Mouse (Mus musculus): ENCODE results near the gene Micu2. TPM values are rescaled to one million over a fixed set of nuclear protein-coding genes. Genes with fewer than 3 reads are reported as not detected.

Micu2 gene
- polyA plus RNA-seq, 1 experiment from 2014 or later: 82.8 TPM

DNA sequence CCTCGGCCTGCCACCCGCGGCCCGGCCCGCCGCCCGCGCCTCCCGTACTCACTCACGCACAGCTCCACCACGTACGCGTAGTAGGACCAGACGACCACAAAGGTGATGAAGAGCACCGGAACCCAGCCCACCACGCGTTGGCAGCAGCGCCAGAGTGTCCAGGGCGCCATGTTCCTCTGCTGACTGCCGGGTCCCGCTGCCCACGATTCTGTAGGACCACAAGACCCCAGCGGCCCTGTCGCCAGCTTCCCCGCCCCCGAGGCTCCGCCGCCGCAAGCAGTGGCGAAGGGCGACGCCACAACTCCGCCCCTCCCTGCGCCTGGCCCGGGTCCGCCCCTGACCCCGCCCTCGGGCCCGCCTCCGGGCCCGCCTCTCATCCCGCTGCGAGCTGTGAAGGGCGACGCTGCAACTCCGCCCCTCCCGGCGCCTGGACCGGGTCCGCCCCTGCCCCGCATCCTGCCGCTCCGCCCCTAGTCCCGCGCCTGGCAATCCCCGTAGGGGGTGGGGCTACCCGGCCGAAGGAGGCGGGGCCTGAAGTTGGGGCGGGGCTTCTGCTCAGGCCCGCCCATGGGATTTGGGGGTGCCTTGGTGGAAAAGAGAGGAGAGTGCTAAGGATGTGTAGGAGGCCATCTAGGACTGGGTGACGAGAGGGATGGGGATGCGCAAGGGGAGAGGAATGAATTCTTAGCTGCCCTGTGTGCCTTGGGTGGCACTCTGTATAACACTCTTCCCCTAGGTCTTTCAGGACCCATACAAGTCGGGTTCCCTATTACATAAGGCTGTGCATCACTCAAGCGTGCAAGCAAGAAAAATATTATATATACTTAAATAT lies 108.8 kb downstream of the Micu2 start, which contains the start of gene Zdhhc20:
Zdhhc20 (minus strand) TSS at position 266 of the 832 bp plus-strand sequence.
- H3K9ac ChIP-seq: peak within 1 kb of the TSS; percentile 98
- peak within 1 kb of the TSS; percentile 96 for H3K4me3 ChIP-seq
- peaks cover 22% of the 10 kb centered on the region for H3K4me1 ChIP-seq
- peak within 1 kb of the TSS; percentile 88 for H3K27ac ChIP-seq (replicated peaks)
- H3K36me3 ChIP-seq: no peaks in the 10 kb centered on the region
- no peaks in the 10 kb centered on the region for H3K9me3 ChIP-seq
- WGBS: 4% methylated on average over 58 of the region's 65 CpGs
- ATAC-seq (ENCODE audit: extremely low read depth, insufficient number of reproducible peaks, low FRiP score, low TSS enrichment): peak; percentile 99
- no peaks in the 10 kb centered on the region for H3K27me3 ChIP-seq (replicated peaks)
- peak within 1 kb of the TSS; percentile 84 for H3K4me2 ChIP-seq

DNA sequence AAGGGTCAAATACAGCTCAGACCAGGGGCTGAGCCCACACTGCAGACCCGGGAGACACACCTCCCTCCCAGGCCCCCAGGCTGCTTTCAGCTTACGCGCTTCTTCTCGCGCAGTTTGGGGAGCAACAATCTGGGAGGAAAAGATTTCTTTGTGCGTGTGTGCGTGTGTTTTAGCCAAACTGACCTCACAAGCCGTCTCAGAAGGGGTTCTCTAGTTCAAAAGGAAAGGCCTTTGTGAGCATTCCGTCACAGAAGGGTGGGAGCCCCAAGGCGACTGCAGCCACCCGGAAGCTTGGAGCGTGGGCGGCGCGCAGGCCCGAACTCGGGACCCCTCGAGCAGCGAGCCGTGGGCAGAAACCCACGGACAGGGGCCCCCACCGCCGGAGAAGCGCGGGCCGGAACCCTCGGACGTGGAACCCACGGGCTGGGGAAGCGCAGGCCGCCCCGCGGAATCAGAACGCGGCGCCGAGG lies 109.5 kb downstream of the Micu2 start:
- Histone ChIP-seq H3K4me1 (peaks cover 22% of the 10 kb centered on the region), H3K4me3 (peak overlapping the region; percentile 96), H3K27ac (replicated peaks) (peak overlapping the region; percentile 88), H3K27me3 (replicated peaks) (no peaks in the 10 kb centered on the region), H3K36me3 (0 out of 2 replicates have a peak, but pooled peaks cover 3% of the 10 kb centered on the region), H3K4me2 (peak overlapping the region; percentile 84), H3K9me3 (no peaks in the 10 kb centered on the region), H3K9ac (peak overlapping the region; percentile 98)
- no peak; the same call in 1 of the 2 replicates for ATAC-seq (ENCODE audit: extremely low read depth, insufficient number of reproducible peaks, low FRiP score, low TSS enrichment)
- WGBS: under 1% methylated on average over 37 of the region's 37 CpGs

DNA sequence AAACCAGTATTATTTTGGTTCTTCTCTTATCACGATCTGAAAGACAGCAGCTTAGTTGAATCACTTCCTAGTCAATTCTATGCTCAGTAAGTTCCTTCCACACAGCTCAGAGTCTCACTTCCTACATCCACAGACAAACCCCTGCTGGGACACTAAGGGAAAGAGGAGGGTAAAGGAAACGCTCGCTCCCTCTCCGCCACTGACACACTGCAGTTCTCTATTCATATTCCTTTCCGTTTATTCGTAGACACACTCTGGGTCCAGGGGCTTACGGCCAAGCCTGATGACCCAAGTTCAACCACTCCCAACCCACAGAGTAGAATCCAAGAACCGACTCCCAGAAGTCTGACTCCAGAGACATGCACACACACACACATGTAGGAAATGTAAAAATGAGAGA lies 111.9 kb downstream of the Micu2 start:
- 69% methylated on average over 8 of the region's 8 CpGs for WGBS
- no peak overlapping the region for H3K4me3 ChIP-seq
- 0 out of 2 replicates have a peak overlapping the region, but pooled peaks have one; percentile 11 for H3K4me2 ChIP-seq
- H3K27me3 ChIP-seq (replicated peaks): no peaks in the 10 kb centered on the region
- no peak for ATAC-seq (ENCODE audit: extremely low read depth, insufficient number of reproducible peaks, low FRiP score, low TSS enrichment)
- H3K9ac ChIP-seq: 0 out of 2 replicates have a peak overlapping the region, but pooled peaks have one; percentile 10
- no peaks in the 10 kb centered on the region for H3K9me3 ChIP-seq
- 0 out of 2 replicates have a peak, but pooled peaks cover 3% of the 10 kb centered on the region for H3K36me3 ChIP-seq
- peak overlapping the region; percentile 29 for H3K27ac ChIP-seq (replicated peaks)
- peaks cover 43% of the 10 kb centered on the region for H3K4me1 ChIP-seq

DNA sequence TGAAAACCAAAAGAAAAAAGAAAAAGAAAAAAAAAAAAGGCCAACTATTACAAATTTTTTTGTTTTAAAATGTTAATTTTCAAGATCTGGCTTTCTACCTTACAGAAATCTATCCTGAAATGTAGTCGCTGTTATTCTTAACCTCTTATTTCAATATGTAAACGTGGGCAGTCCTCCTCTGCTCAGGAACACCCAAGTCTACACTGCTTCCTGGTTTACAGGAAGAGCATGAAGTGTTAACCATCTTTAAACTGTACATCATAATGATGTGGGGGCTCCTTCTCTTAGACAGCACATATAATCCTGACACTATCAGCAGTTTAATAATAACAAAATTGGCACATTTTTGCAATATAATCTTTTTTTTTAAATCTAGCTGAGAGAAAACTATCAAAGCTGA lies 113.0 kb downstream of the Micu2 start:
- H3K4me3 ChIP-seq: no peak overlapping the region
- 74% methylated on average over 2 of the region's 2 CpGs for WGBS
- H3K9me3 ChIP-seq: no peaks in the 10 kb centered on the region
- H3K27me3 ChIP-seq (replicated peaks): no peaks in the 10 kb centered on the region
- no peak overlapping the region for H3K9ac ChIP-seq
- no peak for ATAC-seq (ENCODE audit: extremely low read depth, insufficient number of reproducible peaks, low FRiP score, low TSS enrichment)
- no peak overlapping the region for H3K4me2 ChIP-seq
- peaks cover 54% of the 10 kb centered on the region for H3K4me1 ChIP-seq
- H3K27ac ChIP-seq (replicated peaks): no peak overlapping the region
- 0 out of 2 replicates have a peak, but pooled peaks cover 3% of the 10 kb centered on the region for H3K36me3 ChIP-seq

DNA sequence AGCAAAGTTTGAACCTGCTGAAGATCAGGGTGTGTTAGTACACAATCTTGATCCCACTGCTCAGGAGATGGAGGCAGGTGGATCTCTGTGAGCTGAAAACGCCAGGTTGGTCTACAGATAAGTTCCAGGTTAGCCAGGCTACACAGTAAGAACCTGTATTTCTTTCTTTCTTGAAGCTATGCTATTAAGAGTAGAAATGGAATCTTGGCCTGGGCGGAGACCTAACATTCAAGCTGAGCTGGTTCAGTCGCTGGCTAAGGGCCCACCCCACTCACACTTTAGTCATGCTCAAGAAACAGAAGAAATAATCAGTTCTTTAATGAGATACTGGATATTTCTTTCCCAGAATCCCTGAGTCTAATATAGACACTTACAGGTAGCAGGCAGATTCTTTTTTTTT lies 115.7 kb downstream of the Micu2 start:
- Histone ChIP-seq H3K4me3 (no peak overlapping the region), H3K9ac (no peak overlapping the region), H3K4me2 (no peak overlapping the region), H3K36me3 (0 out of 2 replicates have a peak, but pooled peaks cover 3% of the 10 kb centered on the region), H3K27me3 (replicated peaks) (no peaks in the 10 kb centered on the region), H3K4me1 (peaks cover 59% of the 10 kb centered on the region), H3K27ac (replicated peaks) (no peak overlapping the region), H3K9me3 (no peaks in the 10 kb centered on the region)
- 88% methylated on average over 3 of the region's 3 CpGs for WGBS
- no peak for ATAC-seq (ENCODE audit: extremely low read depth, insufficient number of reproducible peaks, low FRiP score, low TSS enrichment)

DNA sequence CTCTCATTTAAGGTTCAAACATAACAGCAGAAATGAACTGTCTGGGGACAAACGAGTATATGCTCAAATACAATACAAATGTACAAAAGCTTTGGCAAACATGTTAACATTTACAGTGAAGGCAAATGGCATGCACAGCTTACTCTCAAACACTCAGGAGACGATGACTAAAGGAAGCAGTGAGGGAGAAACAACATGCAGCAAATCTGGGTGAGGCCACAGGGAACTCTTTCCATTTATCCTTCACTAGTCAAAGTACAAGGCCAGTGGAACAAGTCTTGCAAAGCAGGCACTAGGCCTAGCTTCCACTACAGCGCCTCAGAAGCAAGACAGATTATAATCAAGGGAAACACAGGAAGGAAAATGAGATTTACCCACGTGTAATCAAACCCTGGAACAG lies 116.3 kb downstream of the Micu2 start:
- 51% methylated on average over 4 of the region's 4 CpGs for WGBS
- no peaks in the 10 kb centered on the region for H3K27me3 ChIP-seq (replicated peaks)
- ATAC-seq (ENCODE audit: extremely low read depth, insufficient number of reproducible peaks, low FRiP score, low TSS enrichment): no peak
- peak overlapping the region; percentile 87 for H3K27ac ChIP-seq (replicated peaks)
- no peaks in the 10 kb centered on the region for H3K9me3 ChIP-seq
- no peak overlapping the region for H3K9ac ChIP-seq
- H3K4me2 ChIP-seq: no peak overlapping the region
- peaks cover 54% of the 10 kb centered on the region for H3K4me1 ChIP-seq
- H3K4me3 ChIP-seq: no peak overlapping the region
- 0 out of 2 replicates have a peak, but pooled peaks cover 3% of the 10 kb centered on the region for H3K36me3 ChIP-seq

DNA sequence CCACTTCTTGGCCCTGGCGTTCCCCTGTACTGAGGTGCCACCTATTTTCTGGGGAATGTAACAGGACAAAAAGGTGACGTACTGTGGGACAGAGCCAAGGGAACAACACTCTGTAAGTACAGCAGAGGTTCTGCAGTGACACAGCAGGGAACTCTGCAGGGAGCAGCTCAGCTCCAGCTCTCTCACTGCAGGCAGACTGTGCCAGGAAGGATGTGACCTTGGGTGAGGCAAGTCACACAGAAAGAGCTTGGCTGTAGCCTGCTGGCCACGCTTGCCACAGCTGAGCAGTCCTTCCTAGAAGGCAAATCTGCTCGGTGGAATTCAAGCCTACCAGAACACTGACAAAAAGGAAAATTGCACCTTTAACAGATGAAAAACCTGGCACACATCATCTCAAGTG lies 117.3 kb downstream of the Micu2 start:
- 17% methylated on average over 4 of the region's 4 CpGs for WGBS
- H3K36me3 ChIP-seq: 0 out of 2 replicates have a peak, but pooled peaks cover 3% of the 10 kb centered on the region
- ATAC-seq (ENCODE audit: extremely low read depth, insufficient number of reproducible peaks, low FRiP score, low TSS enrichment): peak; percentile 71; the same call in 1 of the 2 replicates
- peak overlapping the region; percentile 87 for H3K27ac ChIP-seq (replicated peaks)
- no peaks in the 10 kb centered on the region for H3K27me3 ChIP-seq (replicated peaks)
- H3K9ac ChIP-seq: peak overlapping the region; percentile 54
- H3K4me2 ChIP-seq: peak overlapping the region; percentile 30
- no peaks in the 10 kb centered on the region for H3K9me3 ChIP-seq
- no peak overlapping the region for H3K4me3 ChIP-seq
- peaks cover 46% of the 10 kb centered on the region for H3K4me1 ChIP-seq

DNA sequence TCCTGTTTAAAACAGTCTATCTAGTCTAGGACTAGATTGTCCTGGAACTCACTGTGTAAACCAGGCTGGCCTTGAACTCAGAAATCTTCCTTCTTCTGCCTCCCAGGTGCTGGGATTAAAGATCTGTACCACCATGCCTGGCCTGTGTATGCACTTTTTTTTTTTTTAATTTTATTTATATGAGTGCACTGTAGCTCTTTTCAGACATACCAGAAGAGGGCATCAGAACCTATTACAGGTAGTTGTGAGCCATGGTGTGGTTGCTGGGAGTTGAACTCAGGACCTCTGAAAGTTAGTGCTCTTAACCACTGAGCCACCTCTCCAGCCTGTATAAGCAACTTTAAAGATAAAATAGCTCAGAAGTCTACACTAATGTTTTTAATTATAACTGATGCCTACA lies 118.0 kb downstream of the Micu2 start:
- no peak overlapping the region for H3K4me3 ChIP-seq
- peak overlapping the region; percentile 87 for H3K27ac ChIP-seq (replicated peaks)
- H3K4me2 ChIP-seq: no peak overlapping the region
- no peaks in the 10 kb centered on the region for H3K9me3 ChIP-seq
- H3K9ac ChIP-seq: peak overlapping the region; percentile 54; the same call in 1 of the 2 replicates
- peaks cover 43% of the 10 kb centered on the region for H3K4me1 ChIP-seq
- H3K36me3 ChIP-seq: 0 out of 2 replicates have a peak, but pooled peaks cover 3% of the 10 kb centered on the region
- H3K27me3 ChIP-seq (replicated peaks): no peaks in the 10 kb centered on the region
- ATAC-seq (ENCODE audit: extremely low read depth, insufficient number of reproducible peaks, low FRiP score, low TSS enrichment): no peak

DNA sequence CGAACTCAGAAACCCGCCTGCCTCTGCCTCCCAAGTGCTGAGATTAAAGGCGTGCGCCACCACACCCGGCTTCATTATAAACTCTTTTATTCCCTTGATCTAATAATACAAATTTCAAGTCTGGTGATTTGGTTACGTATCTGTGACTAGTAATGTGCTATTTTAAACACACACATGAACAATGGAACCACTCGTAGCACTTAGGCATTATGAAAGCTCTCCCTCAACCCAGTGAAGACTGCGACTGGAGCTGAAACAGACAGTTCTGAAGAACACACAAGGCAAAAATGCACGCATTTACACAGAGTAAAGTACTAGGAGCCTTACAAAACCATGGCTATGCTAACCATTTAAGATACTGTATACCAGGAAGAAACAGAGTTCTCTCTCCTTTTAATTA lies 121.1 kb downstream of the Micu2 start:
- no peak overlapping the region for H3K4me2 ChIP-seq
- no peaks in the 10 kb centered on the region for H3K27me3 ChIP-seq (replicated peaks)
- H3K4me3 ChIP-seq: no peak overlapping the region
- no peak for ATAC-seq (ENCODE audit: extremely low read depth, insufficient number of reproducible peaks, low FRiP score, low TSS enrichment)
- H3K27ac ChIP-seq (replicated peaks): no peak overlapping the region
- 67% methylated on average over 9 of the region's 9 CpGs for WGBS
- no peak overlapping the region for H3K9ac ChIP-seq
- peaks cover 12% of the 10 kb centered on the region for H3K36me3 ChIP-seq
- no peaks in the 10 kb centered on the region for H3K9me3 ChIP-seq
- H3K4me1 ChIP-seq: peaks cover 30% of the 10 kb centered on the region

DNA sequence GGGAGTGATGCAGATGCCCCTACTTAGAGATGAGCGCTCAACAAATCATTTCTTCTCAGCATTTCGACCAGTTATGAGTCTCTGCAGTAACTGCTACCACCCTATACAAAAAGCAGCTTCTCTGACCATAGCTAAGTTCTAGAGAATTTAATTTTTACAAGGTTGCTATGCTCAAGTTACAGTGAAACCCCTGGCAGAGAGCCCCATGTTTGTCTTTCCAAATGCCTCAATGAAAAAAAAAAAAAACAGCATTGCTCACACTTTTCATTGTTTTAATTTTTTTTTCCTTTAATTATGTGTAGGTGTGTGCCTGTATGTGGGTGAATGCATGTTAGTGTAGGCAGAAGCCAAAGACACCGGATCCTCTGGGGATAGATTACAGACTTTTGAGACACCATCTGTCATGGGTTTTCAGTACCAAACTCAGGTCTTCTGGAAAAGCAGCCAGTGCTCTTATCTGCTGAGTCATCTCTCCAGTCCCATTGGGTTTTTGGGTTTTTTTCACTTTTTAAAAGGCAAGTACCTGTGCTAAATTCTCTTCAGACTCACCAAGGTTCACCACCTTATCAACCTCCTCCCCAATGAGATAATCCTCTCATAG lies 132.3 kb downstream of the Micu2 start:
- ATAC-seq (ENCODE audit: extremely low read depth, insufficient number of reproducible peaks, low FRiP score, low TSS enrichment): no peak
- H3K36me3 ChIP-seq: peaks cover 69% of the 10 kb centered on the region
- H3K27me3 ChIP-seq (replicated peaks): no peaks in the 10 kb centered on the region
- no peak overlapping the region for H3K9ac ChIP-seq
- H3K4me1 ChIP-seq: 0 out of 2 replicates have a peak, but pooled peaks cover 7% of the 10 kb centered on the region
- WGBS: 90% methylated on average over 3 of the region's 3 CpGs
- no peak overlapping the region for H3K4me3 ChIP-seq
- H3K4me2 ChIP-seq: no peak overlapping the region
- no peak overlapping the region for H3K27ac ChIP-seq (replicated peaks)
- no peaks in the 10 kb centered on the region for H3K9me3 ChIP-seq

All from heart, embryonic 13.5 days (tissue).